Mouse (Mus musculus) neutrophil, adult 5-6 weeks (primary cell): ENCODE measurements around the gene Grm6. TPM values are rescaled to one million over a fixed set of nuclear protein-coding genes. Genes with fewer than 3 reads are reported as not detected.

ENCODE experiments used
- ATAC-seq: fragments of 151-379, 151-347 bp; 2 replicates; pipeline ENCODE4 v1.8.0; 2017; ENCODE audit warnings: mild to moderate bottlenecking, moderate TSS enrichment; ENCODE audit not compliant: insufficient number of reproducible peaks, poor library complexity, low FRiP score, severe bottlenecking; ENCODE audit errors: extremely low read depth
- total RNA-seq: library from RNA; stranded (forward); fragments of 200-1000 nt; gene quantifications from 2 replicates; pipeline ENCODE4 v1.2.3, GENCODE M21; 2017

The Grm6 gene
- total RNA-seq: 0.23 and 0.49 TPM in 2 replicates

GRCm38 (mm10) chr11:50850177-50850735 lies at the start of gene Grm6:
Grm6 (plus strand) TSS chr11:50850685.
- peak; percentile 39 for ATAC-seq

- ATAC-seq: no peak
Measured at GRCm38 (mm10) chr11:50814233-50814632, 36.3 kb upstream of the Grm6 start.

DNA sequence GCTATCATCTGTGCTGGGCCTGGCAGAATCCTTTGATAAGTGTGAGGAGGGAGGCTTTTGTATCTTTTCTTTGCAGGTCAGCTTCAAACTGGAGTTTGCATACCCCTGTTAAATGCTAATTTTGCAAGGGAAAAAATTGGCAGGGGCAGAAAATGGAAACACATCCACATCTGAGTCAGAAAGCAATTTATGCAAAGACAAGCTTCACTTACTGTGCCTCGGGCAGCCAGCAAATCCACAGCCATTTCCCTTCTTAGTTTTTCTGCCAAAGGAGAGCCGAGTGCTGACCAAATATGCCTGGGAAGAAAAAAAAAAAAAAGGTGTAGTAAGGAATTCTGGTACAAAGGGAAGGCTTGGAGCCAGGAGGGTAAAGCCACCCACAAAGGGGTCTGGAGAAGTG lies 24.3 kb upstream of the Grm6 start:
- ATAC-seq: no peak

DNA sequence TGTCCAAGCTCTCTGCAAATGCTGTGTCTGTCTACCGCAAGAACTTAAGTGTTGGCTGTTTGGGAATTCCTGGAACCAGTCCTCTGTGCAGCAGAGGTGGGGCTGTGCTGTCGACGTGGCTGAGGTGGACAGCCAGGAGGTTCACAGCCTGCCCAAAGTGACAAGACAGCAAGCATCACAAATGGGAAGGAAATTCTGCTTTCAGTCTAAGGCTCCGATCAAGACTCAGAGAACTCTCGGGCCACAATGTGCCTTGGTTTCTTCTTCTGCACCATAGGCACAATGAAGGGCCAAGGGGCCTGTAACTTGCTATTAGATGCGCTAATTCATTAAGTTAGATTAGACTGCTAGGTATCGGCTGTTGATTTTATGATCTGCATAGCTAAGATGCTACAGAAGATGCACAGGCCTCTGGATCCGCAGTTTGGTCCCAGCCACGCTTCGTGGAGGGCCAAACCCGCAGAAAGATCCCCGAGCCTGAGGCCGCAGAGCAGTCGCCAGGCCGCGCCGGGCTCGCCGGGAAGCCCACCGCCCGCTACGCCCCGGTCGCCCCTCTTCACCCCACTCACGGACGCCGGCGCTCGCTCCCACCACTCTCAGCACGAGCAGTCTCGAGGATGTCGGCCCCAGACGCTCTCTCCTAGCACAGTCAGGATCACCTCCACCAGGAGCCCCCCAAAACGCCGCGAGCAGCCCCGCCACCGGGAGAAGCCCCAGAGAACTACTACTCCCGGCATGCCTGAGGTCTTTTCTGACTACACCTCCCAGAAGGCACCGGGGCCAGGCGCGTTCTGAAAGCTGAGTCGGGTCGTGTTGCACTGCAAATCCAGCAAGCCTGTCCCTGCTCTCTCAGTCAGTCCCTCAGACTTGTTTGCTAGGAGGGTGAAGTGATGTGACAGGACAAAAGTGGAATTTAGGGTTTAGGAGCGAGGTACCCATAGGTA lies 23.2 kb upstream of the Grm6 start, which contains the start of gene Zfp354c:
Zfp354c (minus strand) TSS at position 715 of the 944 bp plus-strand sequence.
- peak; percentile 93 for ATAC-seq

- peak; percentile 87 for ATAC-seq
Measured at GRCm38 (mm10) chr11:50835727-50836126, 14.8 kb upstream of the Grm6 start.

DNA sequence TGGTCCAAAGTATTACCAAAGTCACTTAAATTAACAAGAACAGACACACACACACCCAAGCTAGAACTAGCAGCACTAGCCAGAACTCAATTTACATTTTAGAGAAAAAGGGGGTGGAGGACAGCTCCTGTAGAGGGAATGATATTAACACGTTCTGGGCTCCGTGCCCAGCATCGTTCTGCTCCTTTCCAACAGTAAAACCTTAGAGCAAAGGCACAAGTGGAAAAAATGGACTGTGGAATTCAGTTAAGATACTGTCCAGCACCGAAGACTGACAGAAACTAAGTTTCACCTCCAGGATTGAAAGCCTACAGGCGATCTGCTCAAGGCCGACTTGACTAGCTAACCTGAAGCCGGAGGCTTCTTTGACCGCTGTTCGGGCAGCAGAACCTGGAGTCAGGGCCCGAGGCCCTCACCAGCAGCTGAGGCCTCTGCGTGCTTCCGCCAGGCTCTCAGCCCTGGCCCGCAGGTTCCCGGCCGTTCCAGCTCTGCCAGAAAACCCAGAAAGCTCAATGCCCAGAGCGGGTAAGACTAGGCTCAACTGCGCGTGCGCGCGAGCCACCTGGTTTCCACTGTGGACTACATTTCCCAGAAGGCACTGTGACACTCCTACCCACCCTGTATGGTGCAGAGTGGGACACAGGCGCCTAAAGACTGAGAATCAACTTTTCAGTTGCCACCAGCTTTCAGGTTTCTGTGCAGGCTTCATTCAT lies 9.3 kb upstream of the Grm6 start, which contains the start of gene Zfp879:
Zfp879 (minus strand) TSS at position 530 of the 713 bp plus-strand sequence.
- peak; percentile 86 for ATAC-seq

GRCm38 (mm10) chr11:50845951-50846350 lies 4.5 kb upstream of the Grm6 start:
- no peak for ATAC-seq

DNA sequence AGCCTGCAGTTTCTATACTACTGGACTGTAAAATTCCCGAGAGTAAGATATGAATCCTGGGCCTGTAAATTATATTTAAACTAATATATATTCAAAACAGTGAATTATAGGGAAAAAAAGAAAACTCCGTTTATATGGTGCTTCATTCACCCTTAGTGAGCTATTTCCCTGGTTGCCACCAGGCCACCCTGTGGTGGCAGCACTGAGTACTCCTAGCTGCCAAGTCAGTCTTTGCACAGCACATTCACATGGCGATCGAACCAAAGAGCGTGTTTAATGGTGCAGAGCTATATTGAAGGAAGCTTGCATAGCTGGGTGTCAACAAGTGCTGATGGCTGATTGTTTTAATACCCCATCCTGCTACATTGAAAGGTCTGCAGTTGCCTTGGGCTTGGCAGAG lies 3.4 kb upstream of the Grm6 start:
- ATAC-seq: no peak

GRCm38 (mm10) chr11:50848520-50849137 lies 1.9 kb upstream of the Grm6 start:
- ATAC-seq: no peak

GRCm38 (mm10) chr11:50849310-50849709 lies 1.2 kb upstream of the Grm6 start:
- no peak for ATAC-seq

DNA sequence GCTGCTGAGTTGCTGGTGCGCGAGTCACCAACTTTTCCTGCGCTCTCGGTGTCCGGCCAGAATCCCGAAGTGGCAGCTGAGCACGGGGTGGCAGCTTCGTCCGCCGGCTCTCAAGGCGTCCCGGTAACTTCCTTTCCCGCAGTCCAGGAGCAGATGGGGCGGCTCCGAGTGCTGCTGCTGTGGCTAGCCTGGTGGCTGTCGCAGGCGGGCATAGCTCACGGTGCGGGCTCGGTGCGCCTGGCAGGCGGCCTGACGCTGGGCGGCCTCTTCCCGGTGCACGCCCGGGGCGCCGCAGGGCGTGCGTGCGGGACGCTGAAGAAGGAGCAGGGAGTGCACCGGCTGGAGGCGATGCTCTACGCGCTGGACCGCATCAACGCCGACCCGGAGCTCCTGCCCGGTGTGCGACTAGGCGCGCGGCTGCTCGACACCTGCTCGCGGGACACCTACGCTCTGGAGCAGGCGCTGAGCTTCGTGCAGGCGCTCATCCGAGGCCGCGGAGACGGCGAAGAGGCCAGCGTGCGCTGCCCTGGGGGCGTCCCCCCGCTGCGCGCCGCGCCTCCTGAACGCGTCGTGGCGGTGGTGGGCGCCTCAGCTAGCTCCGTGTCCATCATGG lies 610 bp downstream of the Grm6 start:
- ATAC-seq: no peak

GRCm38 (mm10) chr11:50878641-50879040 lies 28.2 kb downstream of the Grm6 start:
- ATAC-seq: no peak

DNA sequence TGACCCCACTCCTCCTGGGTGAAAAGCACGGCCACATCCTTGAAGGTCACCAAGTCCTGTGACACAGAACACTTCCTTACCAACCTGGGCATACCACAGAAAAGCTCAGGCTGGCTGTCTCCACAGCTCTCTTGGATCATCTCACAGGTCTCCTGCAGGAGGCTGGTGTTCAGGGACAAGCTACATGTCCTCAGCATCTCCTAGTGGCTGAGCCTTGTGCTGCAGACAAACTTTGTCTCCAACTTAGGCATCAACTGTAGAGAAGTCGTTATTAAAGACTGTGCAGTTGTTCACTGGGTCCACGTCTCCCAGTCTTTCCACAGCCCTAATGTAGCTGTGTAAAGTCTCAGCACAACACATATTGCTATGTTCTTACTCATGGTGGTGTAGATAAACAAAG lies 33.3 kb downstream of the Grm6 start:
- no peak for ATAC-seq

DNA sequence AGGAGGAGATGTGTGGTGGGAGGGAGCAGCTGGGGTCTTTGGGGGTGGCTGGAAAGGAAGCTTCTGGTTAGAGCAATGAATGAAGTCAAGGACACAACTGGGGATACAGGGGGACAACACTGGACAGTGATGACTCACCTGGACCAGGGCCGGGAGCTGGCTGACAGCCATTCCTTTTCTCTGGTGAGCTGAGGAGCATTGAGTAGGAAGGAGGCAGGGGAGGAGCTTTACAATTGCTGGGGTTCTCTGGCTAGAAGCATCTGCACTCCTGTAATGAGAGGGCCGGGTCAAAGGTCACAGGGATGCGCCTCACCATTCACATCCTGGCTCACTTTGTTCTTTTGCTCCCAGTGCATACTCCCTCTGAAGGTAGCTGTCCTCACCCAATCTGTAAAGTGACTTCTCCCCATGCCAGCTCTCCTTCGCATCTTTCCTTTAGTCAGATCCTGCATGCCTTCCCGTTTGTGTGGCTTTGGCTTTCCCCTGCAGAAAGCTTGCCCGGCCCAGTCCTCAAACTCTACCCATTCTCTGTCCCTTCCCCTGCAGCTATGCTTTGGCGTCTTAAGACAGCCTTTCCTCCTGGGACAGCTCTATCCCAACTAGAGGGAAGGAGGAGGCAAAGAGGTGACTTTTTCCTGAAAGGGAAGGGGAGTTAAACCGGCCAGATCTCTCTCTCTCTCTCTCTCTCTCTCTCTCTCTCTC lies 35.9 kb downstream of the Grm6 start:
- no peak for ATAC-seq

DNA sequence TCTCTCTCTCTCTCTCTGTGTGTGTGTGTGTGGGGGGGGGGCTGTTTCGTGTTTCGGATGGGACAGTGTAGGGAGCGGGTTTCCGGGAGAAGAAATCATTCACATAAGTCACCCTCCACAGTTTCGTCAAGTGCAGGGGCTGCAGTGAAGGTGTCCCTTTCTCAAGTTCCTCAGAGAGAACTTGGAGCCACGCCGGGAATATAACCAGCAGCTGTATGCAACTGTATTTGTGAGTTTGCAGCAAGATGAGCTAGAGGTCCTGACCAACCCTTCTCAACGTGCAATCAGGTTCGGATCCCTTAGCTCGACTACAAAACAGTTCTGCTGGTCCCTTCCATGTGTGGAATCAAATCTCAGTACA lies 36.4 kb downstream of the Grm6 start:
- no peak for ATAC-seq

DNA sequence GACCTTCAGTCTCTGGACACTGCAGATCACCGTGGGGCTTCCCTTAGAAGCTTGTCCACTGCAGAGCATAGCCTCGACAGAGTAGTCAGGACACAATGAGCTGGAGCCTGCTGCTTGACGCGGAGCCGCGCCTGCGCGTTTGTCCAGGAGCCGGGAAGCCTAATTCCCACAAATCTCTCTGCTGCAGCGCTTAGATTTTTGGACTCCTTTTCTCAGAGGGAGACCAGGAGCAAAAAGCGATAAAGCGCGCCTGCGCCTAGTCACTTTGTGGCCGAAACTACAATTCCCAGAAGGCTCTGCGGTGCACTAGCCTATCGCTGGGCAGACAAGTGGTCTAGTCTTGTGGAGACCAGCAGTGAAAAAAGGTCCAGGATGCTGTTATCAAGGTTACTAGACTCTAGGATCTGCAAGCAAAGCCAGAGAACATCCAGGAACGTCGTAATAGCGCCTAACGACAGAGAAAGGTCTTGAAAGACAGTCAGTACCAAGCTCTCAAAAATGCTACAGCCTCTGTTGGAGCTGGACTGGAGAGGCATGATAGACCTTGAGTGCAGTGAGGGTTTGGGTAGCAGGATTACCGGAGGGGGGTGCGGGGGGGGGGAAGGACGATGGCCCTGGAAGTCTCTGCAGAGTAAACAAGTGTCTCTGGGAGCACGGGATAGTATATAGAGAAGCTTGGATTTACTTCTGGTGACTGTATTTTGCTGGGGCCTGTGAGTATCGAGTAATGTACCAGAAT lies 37.1 kb downstream of the Grm6 start, which contains the start of gene Zfp454:
Zfp454 (minus strand) TSS at position 262 of the 739 bp plus-strand sequence.
- no peak for ATAC-seq

DNA sequence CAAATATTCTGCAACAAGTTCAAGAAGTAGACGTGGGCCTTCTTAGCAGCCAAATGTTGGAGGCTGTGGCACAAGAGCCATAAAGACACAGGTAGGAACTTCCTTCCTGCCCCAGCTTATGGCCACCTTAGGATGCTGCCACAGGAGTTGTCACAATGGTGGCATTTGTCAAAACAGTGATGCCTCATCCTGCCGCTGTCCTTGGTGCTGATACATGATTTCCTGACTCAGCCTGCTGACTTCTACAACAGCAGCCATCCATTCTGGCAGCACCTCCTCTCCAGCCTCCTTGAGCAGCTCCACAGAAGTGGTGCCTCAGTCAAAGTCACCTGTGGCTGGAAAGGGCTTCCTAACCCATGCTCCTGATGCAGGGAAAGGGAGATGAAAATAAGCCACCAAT lies 42.0 kb downstream of the Grm6 start:
- ATAC-seq: no peak

GRCm38 (mm10) chr11:50897359-50897758 lies 46.9 kb downstream of the Grm6 start:
- no peak for ATAC-seq
